Mouse (Mus musculus) c-Kit-positive CD71-positive TER-119-negative erythroid progenitor cells, embryonic 14.5 days (primary cell): ENCODE results near the gene Tmem252.
A peak's percentile ranks its signal among the peaks of the same experiment; 100 is the strongest.
"Not testable (repeated sequence)": the region's sequence is repeated elsewhere in the genome, so short reads cannot be mapped to it uniquely, and the experiment has no call there.

Experiments used
- DNase-seq: peaks from one replicate; pipeline ENCODE4 v3.0.0-alpha.2; 2013; ENCODE audit warnings: low read depth

Gene Tmem252

DNA sequence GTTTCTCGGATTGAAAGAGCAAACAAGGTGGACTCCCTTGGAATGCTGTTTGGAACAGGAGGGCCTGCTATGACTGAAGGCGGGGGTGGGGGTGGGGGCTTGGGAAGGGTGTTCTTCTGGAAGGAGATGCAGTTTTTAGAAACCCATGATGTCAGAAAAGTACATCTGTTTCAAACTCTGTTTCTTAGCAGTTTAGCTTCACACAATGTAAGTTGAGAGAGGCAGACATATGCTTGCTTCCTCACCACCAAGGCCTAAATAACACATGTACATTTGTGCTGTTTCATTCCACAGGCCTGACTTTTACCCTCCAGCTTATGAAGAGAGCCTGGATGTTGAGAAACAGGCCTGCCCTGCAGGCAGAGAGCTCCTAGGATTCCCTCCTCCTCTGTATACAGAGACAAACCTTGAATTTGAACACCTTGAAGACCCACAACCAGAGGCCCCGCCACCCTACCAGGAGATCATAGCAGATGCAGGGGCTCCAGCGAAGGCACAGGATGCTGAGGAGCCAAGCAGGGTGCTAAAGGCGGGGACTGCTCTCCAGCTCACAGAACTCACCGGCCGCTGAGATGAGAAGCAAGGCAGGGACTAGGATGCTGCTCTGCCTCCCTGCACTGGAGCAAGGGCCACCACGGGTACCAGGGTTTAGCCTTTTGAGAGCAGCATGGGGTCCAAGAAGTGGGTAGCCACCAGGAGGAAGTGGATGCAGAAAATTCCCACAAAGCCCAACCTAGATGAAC lies 3.6 kb downstream of the Tmem252 start:
- DNase-seq, result no peak

- DNase-seq, result no peak
Measured at GRCm38 (mm10) chr19:24683016-24683720, 9.4 kb downstream of the Tmem252 start.

GRCm38 (mm10) chr19:24686411-24686810 lies 12.6 kb downstream of the Tmem252 start:
- no peak for DNase-seq

DNA sequence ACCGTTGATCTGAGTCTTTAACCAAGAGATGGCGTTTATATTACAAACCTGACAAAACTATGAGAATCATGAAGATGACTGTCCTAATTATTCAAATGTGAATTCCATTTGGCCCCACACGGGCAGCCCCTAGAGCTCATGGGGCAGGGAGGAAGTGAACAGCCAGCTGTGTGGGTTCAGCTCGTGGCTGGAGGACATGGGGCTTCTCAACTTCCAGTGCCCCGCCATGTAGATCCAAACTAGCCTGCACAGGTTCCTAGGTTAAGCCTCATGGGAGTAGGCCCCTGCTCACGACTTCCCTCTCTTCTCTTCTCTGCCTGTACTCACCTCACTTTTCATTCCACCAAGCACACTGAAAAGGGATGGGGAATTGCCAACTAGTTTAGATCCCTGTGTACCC lies 14.5 kb downstream of the Tmem252 start:
- DNase-seq, result no peak

- DNase-seq, result no peak
Measured at GRCm38 (mm10) chr19:24689531-24689930, 15.7 kb downstream of the Tmem252 start.

DNA sequence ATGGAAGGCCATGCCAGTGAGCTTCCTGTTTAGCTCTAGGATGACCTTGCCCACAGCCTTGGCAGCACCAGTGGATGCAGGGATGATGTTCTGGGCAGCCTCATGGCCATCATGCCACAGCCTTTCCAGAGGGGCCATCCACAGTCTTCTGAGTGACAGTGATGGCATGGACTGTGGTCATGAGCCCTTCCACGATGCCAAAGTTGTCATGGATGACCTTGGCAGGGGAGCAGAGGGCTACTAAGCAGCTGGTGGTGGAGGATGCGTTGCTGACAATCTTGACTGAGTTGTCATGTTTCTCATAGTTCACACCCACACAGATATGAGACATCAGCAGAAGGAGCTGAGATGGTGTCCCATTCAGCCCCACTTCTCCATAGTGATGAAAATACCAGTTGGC lies 18.9 kb downstream of the Tmem252 start:
- no peak for DNase-seq

DNA sequence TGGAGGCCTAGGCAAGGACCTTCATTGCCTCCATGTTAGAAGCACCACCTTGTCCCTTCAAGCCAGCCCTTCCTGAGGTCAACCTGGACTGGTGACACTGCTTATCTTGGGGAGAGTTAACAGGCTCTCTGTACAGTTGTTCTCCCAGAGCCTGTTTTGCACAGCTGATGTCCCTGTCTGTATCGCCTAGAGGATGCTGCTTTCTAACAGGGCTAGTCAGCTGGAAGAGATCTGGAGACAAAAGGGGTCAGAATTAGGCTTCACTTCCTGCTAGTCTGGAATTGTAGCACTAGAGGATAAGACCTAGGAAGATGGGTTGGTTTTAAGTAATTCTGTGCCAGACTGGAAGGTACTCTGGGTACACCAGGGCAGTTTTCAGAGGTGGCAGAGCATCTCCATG lies 24.1 kb downstream of the Tmem252 start:
- DNase-seq, result no peak

DNA sequence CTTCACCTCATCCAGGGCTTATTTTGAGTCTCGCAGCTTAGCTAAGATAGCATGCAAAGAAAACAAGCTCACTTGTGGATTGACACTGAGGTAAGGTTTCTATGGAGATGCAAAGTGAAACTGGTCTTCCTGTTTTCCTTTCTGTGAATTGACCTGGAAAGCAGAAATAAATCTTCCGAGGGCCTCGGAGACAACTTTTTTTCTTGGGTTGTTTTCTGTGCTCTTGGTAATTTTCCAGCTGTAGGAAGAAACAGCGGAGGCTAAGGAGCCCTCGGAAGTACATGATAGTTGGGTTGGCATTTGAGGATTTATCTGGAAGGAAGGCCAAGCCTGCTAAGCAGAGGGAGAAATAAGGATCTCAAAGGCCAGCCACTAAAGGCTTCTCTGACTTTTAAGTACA lies 24.8 kb downstream of the Tmem252 start:
- no peak for DNase-seq

- no peak for DNase-seq
Measured at GRCm38 (mm10) chr19:24699196-24699595, 25.4 kb downstream of the Tmem252 start.

DNA sequence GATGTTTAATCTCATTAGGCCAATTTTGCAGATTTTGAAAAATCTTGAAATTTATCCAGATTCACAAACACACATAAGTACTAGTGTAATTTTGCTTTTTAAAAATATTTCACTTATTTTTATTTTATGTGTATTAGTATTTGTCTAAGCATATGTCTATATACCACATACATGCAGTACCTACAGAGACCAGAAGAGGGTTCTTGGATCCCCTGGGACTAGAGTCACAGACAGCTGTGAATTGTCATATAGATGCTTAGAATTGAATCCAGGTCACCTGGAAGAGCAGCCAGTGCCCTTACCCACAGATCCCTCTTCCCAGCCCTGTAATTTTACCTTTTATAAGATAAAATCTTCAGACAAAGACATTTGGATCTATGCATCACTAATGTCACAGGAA lies 26.1 kb downstream of the Tmem252 start:
- peak; percentile 10 for DNase-seq

GRCm38 (mm10) chr19:24700664-24701063 lies 26.9 kb downstream of the Tmem252 start:
- DNase-seq, result no peak

DNA sequence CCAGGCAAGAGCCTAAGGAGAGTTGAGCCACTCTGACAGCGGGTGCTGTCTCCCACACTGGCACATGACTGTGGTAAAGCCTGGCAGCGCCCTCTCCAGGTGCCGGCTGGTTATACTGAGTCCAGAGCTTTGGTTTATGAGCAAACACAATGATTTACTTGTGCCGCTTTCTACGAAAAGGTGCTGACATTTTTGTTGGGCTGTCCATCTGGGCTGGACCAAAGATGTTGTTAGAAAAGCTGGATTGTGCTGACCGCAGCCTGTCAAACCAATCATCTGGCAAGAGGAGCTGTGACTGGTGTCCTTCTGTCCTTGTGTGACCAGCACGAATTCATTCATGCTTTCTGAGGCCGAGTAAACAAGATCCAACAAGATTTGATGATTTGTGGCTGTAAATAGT lies 27.9 kb downstream of the Tmem252 start:
- no peak for DNase-seq

GRCm38 (mm10) chr19:24703168-24703567 lies 29.4 kb downstream of the Tmem252 start:
- DNase-seq, result not testable (repeated sequence)

GRCm38 (mm10) chr19:24703680-24704079 lies 29.9 kb downstream of the Tmem252 start:
- no peak for DNase-seq

GRCm38 (mm10) chr19:24704326-24704725 lies 30.5 kb downstream of the Tmem252 start:
- no peak for DNase-seq

GRCm38 (mm10) chr19:24705395-24705794 lies 31.6 kb downstream of the Tmem252 start:
- DNase-seq, result no peak

GRCm38 (mm10) chr19:24707071-24707906 lies 33.5 kb downstream of the Tmem252 start:
- DNase-seq, result no peak

DNA sequence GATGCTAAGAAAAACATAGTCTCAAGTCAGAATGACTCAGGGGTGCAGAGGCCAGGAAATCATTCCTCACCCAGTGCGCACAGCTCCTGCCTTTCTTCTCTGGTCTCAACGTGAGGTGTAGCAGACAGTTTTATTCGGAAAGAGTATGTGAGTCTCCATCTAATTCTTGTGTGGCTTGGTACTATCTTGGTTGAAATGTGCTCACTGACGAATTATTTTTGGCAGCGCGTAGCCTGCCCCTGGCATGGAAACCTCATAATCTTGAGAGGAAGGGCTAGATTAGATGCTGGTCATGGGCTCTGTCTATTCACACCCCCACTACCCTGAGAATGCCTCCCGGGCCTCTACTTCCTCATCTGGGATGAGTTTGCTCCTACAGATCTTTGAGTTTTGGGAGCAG lies 34.2 kb downstream of the Tmem252 start:
- DNase-seq, result no peak

DNA sequence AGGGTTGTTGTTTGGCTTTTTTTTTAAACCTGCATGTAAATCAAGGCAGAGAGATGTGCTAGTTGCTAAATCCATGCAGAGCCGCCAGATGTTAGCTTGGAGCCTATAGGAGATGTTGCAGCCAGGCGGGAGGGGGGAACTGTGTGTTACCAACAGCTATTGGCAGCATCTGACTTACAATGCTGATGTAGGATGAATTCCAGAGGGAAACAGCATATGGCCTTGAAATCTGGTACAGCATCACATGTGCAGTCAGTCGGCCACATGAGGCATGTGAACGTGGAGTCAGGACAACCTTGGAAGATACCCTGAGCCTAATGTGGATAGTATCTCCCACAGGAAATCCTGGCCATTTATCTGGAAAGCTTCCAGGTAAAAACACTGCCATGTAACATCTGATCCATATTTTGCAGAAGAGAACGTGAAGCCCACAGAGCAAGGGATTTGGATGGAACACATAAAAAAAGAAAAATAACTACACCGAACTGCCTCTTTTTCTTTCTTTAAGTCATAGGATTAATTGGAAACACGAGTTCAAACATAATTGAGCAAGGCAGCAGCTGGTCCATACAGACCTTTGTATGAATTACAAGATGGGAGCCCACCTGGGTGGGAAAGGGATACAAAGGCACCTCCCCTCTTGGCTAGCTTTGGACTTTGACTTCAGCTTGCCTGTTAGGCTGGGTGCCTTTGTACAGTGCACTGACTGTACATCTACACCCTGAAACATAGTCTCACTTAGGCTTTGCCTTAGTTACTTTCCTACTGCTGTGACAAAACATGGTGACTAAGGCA lies 42.7 kb downstream of the Tmem252 start:
- no peak for DNase-seq

DNA sequence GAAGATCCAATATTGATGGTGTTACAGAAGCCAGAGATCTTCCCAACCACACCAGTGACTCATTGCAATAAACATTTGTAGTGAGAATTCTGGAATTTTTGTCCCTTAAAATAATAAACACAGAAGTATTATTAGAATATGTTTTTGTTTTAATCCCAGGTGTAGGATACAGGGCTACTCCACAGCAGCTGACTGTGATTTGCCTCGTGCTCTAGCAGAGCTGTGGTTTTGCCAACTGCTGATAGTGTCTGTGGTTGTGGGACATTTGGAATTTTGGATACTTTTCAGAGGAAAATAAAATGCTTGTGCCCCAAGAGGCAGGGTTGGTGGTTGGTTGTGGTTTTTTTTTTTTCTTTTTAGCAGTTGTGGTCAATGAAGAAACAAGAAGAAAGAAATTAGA lies 44.2 kb downstream of the Tmem252 start:
- no peak for DNase-seq

DNA sequence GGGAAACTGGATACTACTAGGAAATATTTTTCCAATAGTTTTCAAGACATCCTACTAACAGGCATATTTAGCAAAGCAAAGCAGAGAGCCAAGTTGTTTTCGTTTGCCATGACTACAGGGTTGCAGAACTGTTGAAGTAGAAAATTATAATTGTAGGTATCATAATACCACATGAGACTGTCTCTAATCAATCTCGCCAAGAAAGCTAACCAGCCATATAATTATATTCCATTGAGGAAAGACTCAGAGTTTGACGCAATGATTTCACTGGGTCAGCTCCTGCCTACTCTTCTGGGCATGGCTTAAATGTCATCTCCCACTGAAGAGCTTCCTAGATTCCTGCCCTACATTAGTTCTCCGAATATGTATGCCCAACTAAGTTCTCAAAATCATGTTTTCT lies 45.7 kb downstream of the Tmem252 start:
- DNase-seq, result no peak

DNA sequence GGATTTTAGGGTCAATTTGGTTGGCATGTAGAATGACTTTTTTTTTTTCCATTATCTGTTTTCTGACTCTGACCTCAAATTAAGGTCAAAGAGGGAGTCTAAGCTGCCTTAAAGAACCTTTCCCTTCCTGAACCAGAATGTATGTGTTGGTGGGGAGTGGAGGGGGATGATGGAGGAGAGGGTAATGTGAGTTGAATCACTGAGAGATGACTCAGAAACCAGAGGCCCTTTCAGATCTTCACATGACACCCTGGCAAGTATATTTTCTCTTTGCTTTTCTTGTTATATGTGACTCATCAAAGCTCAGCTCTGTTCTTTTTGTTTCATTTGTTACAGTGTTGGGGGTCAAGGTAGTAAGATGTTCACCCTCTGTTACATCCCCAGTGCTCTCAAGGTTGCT lies 46.6 kb downstream of the Tmem252 start:
- DNase-seq, result no peak
